Mouse (Mus musculus): ENCODE measurements around the gene Kptn.

The Kptn gene

DNA sequence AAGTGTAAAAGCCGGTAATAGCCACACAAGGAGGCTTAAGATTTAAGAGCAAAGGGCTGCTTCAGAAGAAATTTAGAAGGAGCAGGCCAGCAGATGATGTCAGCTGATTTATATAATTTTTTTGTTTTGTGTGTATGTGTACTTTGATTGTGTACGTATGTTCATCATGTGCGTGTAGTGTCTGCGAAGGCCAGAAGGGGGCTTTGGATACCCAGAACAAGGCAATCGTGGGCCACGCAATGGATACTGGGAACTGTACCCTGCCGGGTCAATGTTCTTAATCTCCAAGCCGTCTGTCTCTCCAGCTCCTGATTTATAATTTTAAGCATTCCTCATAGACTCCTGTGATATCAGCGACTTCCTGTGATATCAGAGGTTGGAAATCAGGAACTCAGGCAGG lies 41.6 kb downstream of the Kptn start:
- no peak for DNase-seq (ENCODE audit: low read depth)

DNA sequence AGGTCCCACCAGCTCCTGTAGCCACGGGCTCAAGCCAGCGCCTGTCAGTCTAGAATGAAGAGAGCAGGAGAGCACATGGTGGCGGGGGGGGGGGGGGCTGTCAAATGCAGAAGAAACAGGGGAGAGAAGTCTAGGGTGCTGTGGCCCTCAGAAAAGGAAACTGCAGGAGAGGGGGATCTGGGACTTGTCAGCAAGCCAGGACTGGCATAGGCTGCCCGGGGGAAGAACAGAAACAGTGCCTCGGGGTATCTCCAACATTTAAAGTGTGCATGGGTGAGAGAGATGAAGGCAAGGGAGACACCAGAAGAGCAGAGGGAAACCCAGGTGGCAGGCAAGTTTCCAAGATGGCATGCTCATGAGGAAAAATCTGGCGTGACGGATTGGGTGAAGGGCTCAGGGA lies 42.3 kb downstream of the Kptn start:
- DNase-seq (ENCODE audit: low read depth): no peak

DNA sequence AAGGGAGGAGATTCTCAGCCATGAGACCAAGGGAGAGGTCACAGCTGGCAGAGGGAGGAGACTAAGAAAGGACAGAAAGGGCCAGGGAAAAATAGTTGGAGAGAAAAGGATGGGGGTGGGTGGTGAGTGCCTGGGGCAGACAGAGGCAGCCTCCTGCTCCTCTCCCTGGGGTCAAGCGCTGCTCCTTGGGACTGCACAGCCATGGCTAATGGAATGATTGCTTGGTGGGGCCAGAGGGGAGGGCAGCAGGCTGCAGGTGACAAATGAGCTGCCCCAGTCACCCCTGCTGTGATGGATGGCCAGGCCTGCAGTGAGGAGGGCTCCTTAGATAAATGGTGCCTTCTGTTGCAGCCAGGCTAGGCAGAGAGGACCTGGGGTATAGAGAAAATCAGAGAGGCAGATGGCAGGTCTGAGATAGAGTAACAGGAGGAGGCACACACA lies 52.5 kb downstream of the Kptn start:
- no peak for DNase-seq (ENCODE audit: low read depth)

DNA sequence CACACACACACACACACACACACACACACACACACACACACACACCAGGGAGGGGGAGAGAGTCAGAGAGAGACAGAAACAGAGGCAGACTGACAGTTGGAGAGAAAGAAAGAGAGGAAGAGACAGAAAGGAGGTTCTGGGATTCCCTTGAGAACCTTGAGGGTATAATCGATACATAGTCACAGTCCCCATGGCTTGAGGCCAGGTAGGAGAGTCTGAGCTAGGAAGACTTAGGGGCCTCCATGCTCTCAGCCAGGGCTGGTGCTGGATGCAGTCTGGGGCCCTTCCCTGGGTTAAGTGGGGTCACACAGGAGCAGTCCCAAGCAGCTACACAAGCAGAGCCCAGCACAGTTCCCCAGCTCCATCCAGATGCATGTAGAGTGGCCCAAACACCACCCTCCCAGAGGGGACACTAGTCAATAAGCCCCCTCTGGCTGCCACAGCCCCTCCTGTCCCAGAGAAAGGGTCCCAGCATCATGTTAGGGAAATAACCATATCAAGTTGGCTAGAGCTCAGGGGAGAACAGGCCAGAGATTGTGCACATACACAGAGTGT lies 53.0 kb downstream of the Kptn start:
- no peak for DNase-seq (ENCODE audit: low read depth)

DNA sequence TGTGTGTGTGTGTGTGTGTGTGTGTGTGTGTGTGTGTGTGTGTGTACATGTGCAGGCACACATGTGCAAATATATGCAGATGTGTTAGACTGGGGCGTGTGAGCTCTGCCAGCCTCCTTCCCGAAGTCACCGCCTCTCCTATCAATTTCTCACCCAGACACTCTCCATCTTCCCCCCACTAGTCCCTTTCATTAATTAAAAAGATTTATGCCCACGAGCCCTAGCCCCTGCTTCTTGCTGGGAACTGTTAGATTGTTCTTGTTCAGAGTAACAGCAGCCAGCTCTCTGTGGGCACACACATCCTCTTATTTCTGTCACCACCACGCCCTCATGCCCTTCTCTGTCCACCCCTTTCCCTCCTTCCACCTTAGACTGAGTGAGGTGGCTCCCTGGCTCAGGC lies 53.5 kb downstream of the Kptn start:
- no peak for DNase-seq (ENCODE audit: low read depth)

DNA sequence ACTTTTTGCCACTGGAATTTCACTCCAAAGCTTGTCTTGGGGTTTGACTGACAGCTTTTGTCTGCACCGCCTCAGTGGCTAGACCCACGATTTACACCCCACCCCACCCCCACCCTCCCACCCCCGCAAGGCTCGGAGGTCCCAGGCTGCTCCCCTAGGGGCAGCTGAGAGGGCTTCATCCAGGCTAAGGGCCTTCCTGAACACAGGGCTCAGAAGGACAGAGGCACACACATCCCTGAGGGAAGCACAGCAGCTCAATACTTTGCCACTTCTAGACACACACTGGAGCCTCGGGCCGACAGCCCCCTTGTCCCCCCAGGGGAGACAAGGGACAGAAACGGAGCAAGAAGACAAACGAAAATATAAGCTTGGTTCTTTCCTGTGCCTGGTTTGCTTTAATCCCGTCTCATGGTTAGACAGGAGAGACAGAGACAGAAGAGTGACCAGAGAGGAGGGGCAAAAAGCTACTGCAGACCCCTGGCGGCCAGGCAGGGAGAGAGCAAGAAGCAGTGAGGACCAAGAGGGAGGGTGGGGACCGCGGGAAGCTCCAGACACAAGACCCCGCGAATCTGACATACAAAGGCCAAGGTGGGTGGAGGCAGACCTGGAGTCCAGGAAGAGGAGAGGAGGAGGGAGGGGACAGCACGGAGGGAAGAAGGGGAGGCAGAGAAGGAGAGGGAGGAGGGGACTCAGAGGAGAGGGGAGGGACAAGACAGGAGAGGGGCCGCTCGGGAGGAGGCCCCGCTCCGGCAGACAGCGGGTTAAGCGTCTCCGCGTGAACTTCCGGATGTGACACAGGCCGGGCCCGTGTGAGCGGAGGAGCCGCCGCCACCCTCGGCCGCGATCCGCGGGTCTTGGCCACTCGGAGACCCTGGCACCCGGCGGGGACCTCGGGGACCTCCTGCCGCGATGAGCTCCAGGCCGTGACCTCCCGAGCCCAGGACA lies 55.2 kb downstream of the Kptn start, which contains the start of gene Meis3:
TSS of gene Meis3 (plus strand) at position 494 of the 945 bp plus-strand sequence.
- DNase-seq (ENCODE audit: low read depth): no peak

DNA sequence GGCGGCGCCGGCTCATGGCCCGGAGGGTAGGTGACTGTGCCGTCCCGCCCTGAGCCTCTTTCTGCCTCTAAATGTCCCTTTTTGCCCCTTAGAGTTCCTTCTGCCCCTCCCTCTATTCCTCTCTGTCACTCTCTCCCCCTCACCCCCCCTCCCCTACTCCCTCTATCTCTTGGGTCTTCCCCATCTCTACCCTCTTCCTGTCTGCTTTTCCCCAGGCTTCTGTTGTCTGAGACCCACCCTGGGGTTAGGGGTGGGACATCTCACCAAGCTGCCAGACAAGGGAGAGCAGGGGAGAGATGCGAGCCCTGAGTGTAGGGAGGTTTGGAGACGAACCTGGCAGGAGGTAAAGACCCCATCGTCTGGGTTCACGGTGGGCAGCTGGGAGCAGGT lies 55.8 kb downstream of the Kptn start:
- DNase-seq (ENCODE audit: low read depth): no peak

Measured in c-Kit-positive CD71-positive TER-119-negative erythroid progenitor cells, embryonic 14.5 days (primary cell).